Mouse (Mus musculus): ENCODE results near the gene Ppip5k1.

DNA sequence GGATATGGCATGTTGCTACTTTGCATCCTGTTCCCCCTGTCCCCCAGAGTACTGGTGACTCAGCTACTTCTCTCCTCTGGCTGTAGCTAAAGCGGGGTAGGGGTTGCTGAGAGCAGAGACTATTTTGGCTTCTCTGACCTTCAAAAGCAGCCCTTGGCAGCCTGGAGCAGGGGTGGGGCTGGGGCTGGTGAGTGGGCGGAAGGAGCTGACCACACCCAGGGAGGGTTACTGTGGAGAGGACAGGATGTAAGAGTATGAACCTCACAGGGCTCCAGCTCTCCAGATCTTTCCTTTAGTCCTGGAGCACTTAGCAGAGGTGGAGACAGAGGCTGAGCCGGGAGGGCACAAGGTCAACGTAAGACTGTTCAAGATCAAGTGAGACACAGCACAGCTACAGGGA is 61.0 kb downstream of the Ppip5k1 start:
- TF ChIP-seq POLR2A (IDR thresholded peaks at IDR 0.05; ENCODE audit: low read depth, low read length) (peak; percentile 49), CTCF (IDR thresholded peaks at IDR 0.05; ENCODE audit: borderline replicate concordance, insufficient read depth, low read length) (no peak)
